Mouse (Mus musculus): ENCODE measurements around the gene Plin5.
"Not testable (repeated sequence)": the region's sequence is repeated elsewhere in the genome, so short reads cannot be mapped to it uniquely, and the experiment has no call there.

Plin5 gene

GRCm38 (mm10) chr17:56108334-56109044, 8.9 kb downstream of the Plin5 start:
- no peak for DNase-seq (ENCODE audit: extremely low spot score, low read depth, low spot score)

GRCm38 (mm10) chr17:56107736-56108135, 9.7 kb downstream of the Plin5 start:
- DNase-seq (ENCODE audit: extremely low spot score, low read depth, low spot score) = no peak

- no peak for DNase-seq (ENCODE audit: extremely low spot score, low read depth, low spot score)
Measured at GRCm38 (mm10) chr17:56106981-56107380, 10.4 kb downstream of the Plin5 start.

- not testable (repeated sequence) for DNase-seq (ENCODE audit: extremely low spot score, low read depth, low spot score)
Measured at GRCm38 (mm10) chr17:56106436-56106835, 11.0 kb downstream of the Plin5 start.

- not testable (repeated sequence) for DNase-seq (ENCODE audit: extremely low spot score, low read depth, low spot score)
Measured at GRCm38 (mm10) chr17:56104821-56105220, 12.6 kb downstream of the Plin5 start.

GRCm38 (mm10) chr17:56103465-56104285, 13.7 kb downstream of the Plin5 start:
- DNase-seq (ENCODE audit: extremely low spot score, low read depth, low spot score) = no peak

GRCm38 (mm10) chr17:56102927-56103326, 14.5 kb downstream of the Plin5 start:
- DNase-seq (ENCODE audit: extremely low spot score, low read depth, low spot score) = no peak

- DNase-seq (ENCODE audit: extremely low spot score, low read depth, low spot score) = no peak
Measured at GRCm38 (mm10) chr17:56102158-56102557, 15.2 kb downstream of the Plin5 start.

GRCm38 (mm10) chr17:56100811-56101210, 16.6 kb downstream of the Plin5 start:
- DNase-seq (ENCODE audit: extremely low spot score, low read depth, low spot score) = no peak

GRCm38 (mm10) chr17:56098711-56099572, 18.5 kb downstream of the Plin5 start:
- DNase-seq (ENCODE audit: extremely low spot score, low read depth, low spot score) = no peak

GRCm38 (mm10) chr17:56098180-56098579, 19.2 kb downstream of the Plin5 start:
- no peak for DNase-seq (ENCODE audit: extremely low spot score, low read depth, low spot score)

- no peak for DNase-seq (ENCODE audit: extremely low spot score, low read depth, low spot score)
Measured at GRCm38 (mm10) chr17:56096883-56097282, 20.5 kb downstream of the Plin5 start.

GRCm38 (mm10) chr17:56092794-56093193, 24.6 kb downstream of the Plin5 start:
- no peak for DNase-seq (ENCODE audit: extremely low spot score, low read depth, low spot score)

GRCm38 (mm10) chr17:56092312-56092711, 25.1 kb downstream of the Plin5 start:
- DNase-seq (ENCODE audit: extremely low spot score, low read depth, low spot score) = no peak

- peak; percentile 66 for DNase-seq (ENCODE audit: extremely low spot score, low read depth, low spot score)
Measured at GRCm38 (mm10) chr17:56080781-56081585, 36.4 kb downstream of the Plin5 start.

GRCm38 (mm10) chr17:56079921-56080320, 37.5 kb downstream of the Plin5 start:
- no peak for DNase-seq (ENCODE audit: extremely low spot score, low read depth, low spot score)

GRCm38 (mm10) chr17:56078880-56079795, 38.3 kb downstream of the Plin5 start, which contains the start of gene Hdgfl2:
Hdgfl2 (plus strand) TSS chr17:56079634.
- peak; percentile 98 for DNase-seq (ENCODE audit: extremely low spot score, low read depth, low spot score)

GRCm38 (mm10) chr17:56078361-56078760, 39.0 kb downstream of the Plin5 start:
- DNase-seq (ENCODE audit: extremely low spot score, low read depth, low spot score) = not testable (repeated sequence)

- DNase-seq (ENCODE audit: extremely low spot score, low read depth, low spot score) = no peak
Measured at GRCm38 (mm10) chr17:56077523-56077922, 39.9 kb downstream of the Plin5 start.

Measured in hindlimb bud, embryonic 11.5 days (tissue).